Comparison of ENCODE assay signal across 10 mouse cellular contexts in the genomic region with DNA sequence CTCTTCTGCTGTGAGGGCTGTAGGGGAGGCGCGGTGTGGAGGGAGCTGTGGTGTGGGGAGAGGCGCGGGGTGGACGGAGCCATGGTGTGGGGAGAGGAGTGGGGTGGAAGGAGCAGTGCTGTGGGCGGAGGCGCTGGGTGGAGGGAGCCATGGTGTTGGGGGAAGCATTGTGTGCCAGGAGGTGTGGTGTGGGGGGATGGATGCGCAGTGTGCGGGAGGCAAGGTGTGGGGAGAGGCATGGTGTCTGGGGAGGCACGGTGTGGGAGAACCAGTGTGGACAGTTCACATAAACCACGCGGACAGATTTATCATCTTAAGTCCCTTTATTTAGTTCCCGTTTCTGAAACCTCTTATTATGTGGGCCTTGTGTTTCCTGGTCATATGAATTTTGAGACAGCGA.
DNase-seq lines count a peak whose midpoint lies in the region; ATAC-seq and TF ChIP-seq lines count a peak whose summit lies in the region.
"Had no signal": no experiment of that assay in that cellular context is flagged by ENCODE, and none has a peak within 500 bp of the region (broad histone marks: within the 10 kb centered on the region; RNA-seq: fewer than 3 reads in every experiment).

No protein-coding gene starts in this region.

- ATAC-seq in heart, embryonic 13.5 days (ENCODE audit: extremely low read depth, insufficient number of reproducible peaks, low FRiP score, low TSS enrichment): no peak
- no peak for ATAC-seq in heart, embryonic 12.5 days (ENCODE audit: insufficient number of reproducible peaks, low FRiP score)
- ATAC-seq in neural tube, embryonic 12.5 days (ENCODE audit: low FRiP score, low read depth): peak; percentile 22; the same call in 1 of the 2 replicates
- ATAC-seq in neural tube, embryonic 15.5 days (ENCODE audit: low FRiP score): no peak
- ATAC-seq in heart, postnatal 0 days (ENCODE audit: insufficient read depth, low read depth): peak; percentile 37
- no peak for ATAC-seq in stomach, postnatal 0 days (ENCODE audit: low FRiP score, low TSS enrichment)
- no peak for ATAC-seq in activated CD4-positive, CD25-positive, alpha-beta regulatory T cell, adult 4 months
- ATAC-seq: forebrain, embryonic 16.5 days had no signal

- no peaks in the 10 kb centered on the region for H3K36me3 ChIP-seq in heart, embryonic 13.5 days
- no peaks in the 10 kb centered on the region for H3K36me3 ChIP-seq in heart, embryonic 12.5 days
- H3K36me3 ChIP-seq in neural tube, embryonic 12.5 days: no peaks in the 10 kb centered on the region
- H3K36me3 ChIP-seq in neural tube, embryonic 15.5 days: no peaks in the 10 kb centered on the region
- H3K36me3 ChIP-seq in heart, postnatal 0 days (replicated peaks; ENCODE audit: control insufficient read depth, insufficient read depth, low read length): no peaks in the 10 kb centered on the region
- no peaks in the 10 kb centered on the region for H3K36me3 ChIP-seq in stomach, postnatal 0 days (ENCODE audit: control insufficient read depth, insufficient read depth, low read length)

- H3K9ac ChIP-seq in heart, embryonic 13.5 days: no peak overlapping the region
- H3K9ac ChIP-seq in heart, embryonic 12.5 days: no peak overlapping the region
- H3K9ac ChIP-seq in neural tube, embryonic 12.5 days: no peak overlapping the region
- no peak overlapping the region for H3K9ac ChIP-seq in neural tube, embryonic 15.5 days (replicated peaks)
- H3K9ac ChIP-seq in heart, postnatal 0 days (replicated peaks; ENCODE audit: low read depth, low read length): no peak overlapping the region
- no peak overlapping the region for H3K9ac ChIP-seq in stomach, postnatal 0 days (ENCODE audit: low read length)
- H3K9ac ChIP-seq: hindbrain, embryonic 14.5 days had no signal

- no peaks in the 10 kb centered on the region for H3K9me3 ChIP-seq in heart, embryonic 13.5 days
- H3K9me3 ChIP-seq in heart, embryonic 12.5 days (replicated peaks): no peaks in the 10 kb centered on the region
- no peaks in the 10 kb centered on the region for H3K9me3 ChIP-seq in neural tube, embryonic 12.5 days
- H3K9me3 ChIP-seq in neural tube, embryonic 15.5 days (replicated peaks): no peaks in the 10 kb centered on the region
- no peaks in the 10 kb centered on the region for H3K9me3 ChIP-seq in heart, postnatal 0 days (replicated peaks; ENCODE audit: control insufficient read depth, low read length)
- H3K9me3 ChIP-seq in stomach, postnatal 0 days (ENCODE audit: control insufficient read depth, low read length): no peaks in the 10 kb centered on the region

- peak overlapping the region; percentile 59 for H3K27ac ChIP-seq in heart, embryonic 13.5 days (replicated peaks)
- no peak overlapping the region for H3K27ac ChIP-seq in heart, embryonic 12.5 days (ENCODE audit: poor library complexity, severe bottlenecking)
- H3K27ac ChIP-seq in neural tube, embryonic 12.5 days: no peak overlapping the region
- no peak overlapping the region for H3K27ac ChIP-seq in neural tube, embryonic 15.5 days (replicated peaks)
- H3K27ac ChIP-seq in heart, postnatal 0 days (ENCODE audit: low read depth): no peak overlapping the region; the same call in 1 of the 2 replicates
- H3K27ac ChIP-seq in stomach, postnatal 0 days (replicated peaks): peak overlapping the region; percentile 53; the same call in 1 of the 2 replicates
- H3K27ac ChIP-seq: hindbrain, embryonic 14.5 days had no signal

- no peak overlapping the region for H3K4me3 ChIP-seq in heart, embryonic 13.5 days
- H3K4me3 ChIP-seq in heart, embryonic 12.5 days: no peak overlapping the region
- no peak overlapping the region for H3K4me3 ChIP-seq in neural tube, embryonic 12.5 days
- H3K4me3 ChIP-seq in neural tube, embryonic 15.5 days (replicated peaks): no peak overlapping the region
- no peak overlapping the region for H3K4me3 ChIP-seq in heart, postnatal 0 days (ENCODE audit: low read depth, low read length)
- no peak overlapping the region for H3K4me3 ChIP-seq in stomach, postnatal 0 days (ENCODE audit: low read depth, low read length)

- TF ChIP-seq EP300 in heart, postnatal 0 days (IDR thresholded peaks at IDR 0.05; ENCODE audit: low read depth): no peak
- TF ChIP-seq EP300 in stomach, postnatal 0 days (optimal IDR thresholded peaks at IDR 0.05): no peak

- H3K4me1 ChIP-seq in heart, embryonic 13.5 days: peaks cover 52% of the 10 kb centered on the region
- H3K4me1 ChIP-seq in heart, embryonic 12.5 days (replicated peaks): peaks cover 29% of the 10 kb centered on the region
- H3K4me1 ChIP-seq in neural tube, embryonic 12.5 days: peaks cover 22% of the 10 kb centered on the region; the same call in 1 of the 2 replicates
- no peaks in the 10 kb centered on the region for H3K4me1 ChIP-seq in neural tube, embryonic 15.5 days
- 0 out of 2 replicates have a peak, but pooled peaks cover 3% of the 10 kb centered on the region for H3K4me1 ChIP-seq in heart, postnatal 0 days (ENCODE audit: control insufficient read depth, insufficient read depth)
- H3K4me1 ChIP-seq in stomach, postnatal 0 days (replicated peaks; ENCODE audit: control insufficient read depth, insufficient read depth): peaks cover 8% of the 10 kb centered on the region; the same call in 1 of the 2 replicates

- WGBS in heart, embryonic 13.5 days: 70% methylated on average over 14 of the region's 14 CpGs
- 75% methylated on average over 14 of the region's 14 CpGs for WGBS in heart, embryonic 12.5 days
- WGBS in neural tube, embryonic 12.5 days: 89% methylated on average over 14 of the region's 14 CpGs
- 90% methylated on average over 14 of the region's 14 CpGs for WGBS in neural tube, embryonic 15.5 days
- WGBS in heart, postnatal 0 days: 77% methylated on average over 14 of the region's 14 CpGs
- 66% methylated on average over 14 of the region's 14 CpGs for WGBS in stomach, postnatal 0 days

- no peaks in the 10 kb centered on the region for H3K27me3 ChIP-seq in heart, embryonic 13.5 days (replicated peaks)
- no peaks in the 10 kb centered on the region for H3K27me3 ChIP-seq in heart, embryonic 12.5 days (replicated peaks)
- H3K27me3 ChIP-seq in neural tube, embryonic 12.5 days (replicated peaks): no peaks in the 10 kb centered on the region
- no peaks in the 10 kb centered on the region for H3K27me3 ChIP-seq in neural tube, embryonic 15.5 days (replicated peaks)
- no peaks in the 10 kb centered on the region for H3K27me3 ChIP-seq in heart, postnatal 0 days (ENCODE audit: control insufficient read depth, insufficient read depth, low read length)
- H3K27me3 ChIP-seq in stomach, postnatal 0 days (ENCODE audit: control insufficient read depth, insufficient read depth, low read length): no peaks in the 10 kb centered on the region

- no peak for TF ChIP-seq CTCF in heart, postnatal 0 days (IDR thresholded peaks at IDR 0.05; ENCODE audit: low read depth)
- no peak for TF ChIP-seq CTCF in stomach, postnatal 0 days (IDR thresholded peaks at IDR 0.05; ENCODE audit: low read depth)

- DNase-seq in heart, postnatal 0 days (ENCODE audit: low spot score): no peak
- DNase-seq in stomach, postnatal 0 days (ENCODE audit: low spot score): no peak
- no peak for DNase-seq in liver

- no peak overlapping the region for H3K4me2 ChIP-seq in heart, embryonic 13.5 days
- H3K4me2 ChIP-seq in heart, embryonic 12.5 days: no peak overlapping the region
- H3K4me2 ChIP-seq in neural tube, embryonic 12.5 days (replicated peaks): no peak overlapping the region
- H3K4me2 ChIP-seq in neural tube, embryonic 15.5 days: no peak overlapping the region
- no peak overlapping the region for H3K4me2 ChIP-seq in heart, postnatal 0 days (ENCODE audit: low read depth, low read length)
- no peak overlapping the region for H3K4me2 ChIP-seq in stomach, postnatal 0 days (replicated peaks; ENCODE audit: low read depth)
- H3K4me2 ChIP-seq: hindbrain, embryonic 14.5 days had no signal

Comparison
In these comparisons a context has a peak if more than half of its experiments do, and no peak if none do; other contexts are left out.
1. ATAC-seq: peak in neural tube, embryonic 12.5 days (single experiment) and heart, postnatal 0 days (single experiment); none in heart, embryonic 13.5 days (single experiment), heart, embryonic 12.5 days (single experiment), neural tube, embryonic 15.5 days (single experiment), stomach, postnatal 0 days (single experiment) and activated CD4-positive, CD25-positive, alpha-beta regulatory T cell, adult 4 months (single experiment).
2. H3K27ac ChIP-seq: peak in heart, embryonic 13.5 days (single experiment) and stomach, postnatal 0 days (single experiment); none in heart, embryonic 12.5 days (single experiment), neural tube, embryonic 12.5 days (single experiment), neural tube, embryonic 15.5 days (single experiment) and heart, postnatal 0 days (single experiment).